Mouse (Mus musculus) pancreas, adult 10 weeks (tissue): ENCODE results near the gene Cyb5r2. TPM values are rescaled to one million over a fixed set of nuclear protein-coding genes. Genes with fewer than 3 reads are reported as not detected.

Experiments used
- polyA plus RNA-seq: library from polyadenylated mRNA; stranded (reverse); fragments of 350-450 nt; fragmentation: Illumina TruSeq; extraction: RNeasy Lipid Tissue Mini Kit (QIAGEN cat#74804); gene quantifications from one replicate; pipeline ENCODE4 v1.2.3, GENCODE M21; 2015; ENCODE audit warnings: low read depth, low replicate concordance; ENCODE audit not compliant: insufficient read depth

Cyb5r2 gene
- polyA plus RNA-seq: not detected

GRCm38 (mm10) chr7:107757308-107758151, at the start of gene Cyb5r2:
TSS of gene Cyb5r2 (minus strand) at chr7:107758032.

GRCm38 (mm10) chr7:107801108-107801507, 43.3 kb upstream of the Cyb5r2 start, which contains the start of gene Ovch2:
TSS of gene Ovch2 (minus strand) at chr7:107801208.

Other genes with a start within 250 kb of the Cyb5r2 start
- gene Olfml1, start 190.6 kb downstream of the Cyb5r2 start, polyA plus RNA-seq: 3.8 TPM
- gene Ppfibp2, start 162.8 kb downstream of the Cyb5r2 start, polyA plus RNA-seq: 3.2 TPM
- gene 5330417H12Rik, start 132.9 kb downstream of the Cyb5r2 start, polyA plus RNA-seq: not detected
- not detected for gene Ovch2, start 43.2 kb upstream of the Cyb5r2 start, polyA plus RNA-seq
- not detected for gene Olfr467, start 54.2 kb upstream of the Cyb5r2 start, polyA plus RNA-seq
- gene Olfr469, start 67.5 kb upstream of the Cyb5r2 start, polyA plus RNA-seq: not detected
- not detected for gene Olfr470, start 89.5 kb upstream of the Cyb5r2 start, polyA plus RNA-seq
- not detected for gene Olfr472, start 139.9 kb upstream of the Cyb5r2 start, polyA plus RNA-seq
- not detected for gene Olfr473, start 172.4 kb upstream of the Cyb5r2 start, polyA plus RNA-seq
- not detected for gene Olfr474, start 196.6 kb upstream of the Cyb5r2 start, polyA plus RNA-seq
- not detected for gene Olfr476, start 206.8 kb upstream of the Cyb5r2 start, polyA plus RNA-seq
- not detected for gene Olfr477, start 228.7 kb upstream of the Cyb5r2 start, polyA plus RNA-seq